Comparison of ENCODE assay signal across 30 mouse cellular contexts in the genomic region with DNA sequence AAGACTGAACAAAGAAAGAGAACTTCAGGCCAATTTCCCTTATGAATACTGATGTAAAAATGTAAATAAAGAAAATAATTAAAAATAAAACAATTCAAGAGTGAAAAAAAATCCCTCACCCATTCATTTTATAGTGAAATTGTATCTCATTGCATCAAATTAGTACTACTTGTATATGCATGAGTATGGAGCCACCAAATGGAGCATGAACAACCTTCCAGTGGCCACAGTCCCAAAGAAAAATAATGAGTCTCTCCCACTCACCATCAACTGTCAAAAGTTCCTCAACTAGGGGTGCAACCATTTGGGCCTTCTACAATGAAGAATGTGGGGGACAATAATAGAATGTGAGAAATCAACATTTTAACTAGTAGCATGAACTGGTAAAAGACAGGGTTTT. TPM values are rescaled to one million over a fixed set of nuclear protein-coding genes. Genes with fewer than 3 reads are reported as not detected.
"Had no signal": no experiment of that assay in that cellular context is flagged by ENCODE, and none has a peak within 500 bp of the region (broad histone marks: within the 10 kb centered on the region; RNA-seq: fewer than 3 reads in every experiment).

No protein-coding gene starts in this region.

- H3K27me3 ChIP-seq: heart, embryonic 13.5 days; heart, embryonic 15.5 days; hindbrain, embryonic 12.5 days; intestine, embryonic 15.5 days; limb, embryonic 12.5 days; liver, embryonic 13.5 days; liver, embryonic 15.5 days had no signal

- H3K36me3 ChIP-seq: heart, embryonic 13.5 days; heart, embryonic 15.5 days; hindbrain, embryonic 10.5 days; hindbrain, embryonic 12.5 days; intestine, embryonic 15.5 days; limb, embryonic 10.5 days; limb, embryonic 12.5 days; liver, embryonic 13.5 days; liver, embryonic 15.5 days had no signal

- H3K4me3 ChIP-seq: heart, adult 2 months; heart, embryonic 13.5 days; heart, embryonic 15.5 days; hindbrain, embryonic 10.5 days; hindbrain, embryonic 12.5 days; intestine, embryonic 15.5 days; layer of hippocampus, adult 2 months; left cerebral cortex, adult 2 months; limb, embryonic 10.5 days; limb, embryonic 12.5 days; liver, embryonic 13.5 days; liver, embryonic 15.5 days had no signal

- H3K27ac ChIP-seq: heart, adult 2 months; heart, embryonic 13.5 days; heart, embryonic 15.5 days; hindbrain, embryonic 10.5 days; hindbrain, embryonic 12.5 days; hindbrain, embryonic 14.5 days; intestine, embryonic 15.5 days; layer of hippocampus, adult 2 months; left cerebral cortex, adult 2 months; limb, embryonic 10.5 days; limb, embryonic 12.5 days; liver, embryonic 13.5 days; liver, embryonic 15.5 days had no signal

- ATAC-seq: hindbrain, embryonic 16.5 days; inflammation-experienced regulatory T-cells, adult 6 months; intestine, embryonic 15.5 days; intestine, postnatal 0 days; liver, postnatal 0 days had no signal

- H3K9me3 ChIP-seq: heart, embryonic 13.5 days; heart, embryonic 15.5 days; hindbrain, embryonic 10.5 days; hindbrain, embryonic 12.5 days; intestine, embryonic 15.5 days; limb, embryonic 10.5 days; limb, embryonic 12.5 days; liver, embryonic 13.5 days; liver, embryonic 15.5 days had no signal

- DNase-seq: gastrocnemius, postnatal 14 days; gastrocnemius, postnatal 36 days; heart, adult 11 months; heart, adult 2 months; heart, postnatal 14 days; heart, postnatal 4 days; kidney, adult 18-20 months; kidney, adult 8-10 months; kidney, postnatal 10 days; kidney, postnatal 25 days; kidney, postnatal 4 days; liver; liver, embryonic 13.5 days; liver, postnatal 0 days had no signal

- H3K4me1 ChIP-seq: heart, embryonic 13.5 days; heart, embryonic 15.5 days; hindbrain, embryonic 10.5 days; hindbrain, embryonic 12.5 days; intestine, embryonic 15.5 days; limb, embryonic 12.5 days; liver, embryonic 13.5 days; liver, embryonic 15.5 days had no signal

- H3K9ac ChIP-seq: heart, embryonic 13.5 days; heart, embryonic 15.5 days; hindbrain, embryonic 12.5 days; hindbrain, embryonic 14.5 days; intestine, embryonic 15.5 days; limb, embryonic 12.5 days; liver, embryonic 13.5 days; liver, embryonic 15.5 days; liver, postnatal 0 days had no signal

- H3K4me2 ChIP-seq: heart, embryonic 11.5 days; heart, embryonic 13.5 days; heart, embryonic 15.5 days; hindbrain, embryonic 12.5 days; hindbrain, embryonic 14.5 days; intestine, embryonic 15.5 days; limb, embryonic 12.5 days; liver, embryonic 11.5 days; liver, embryonic 13.5 days; liver, embryonic 15.5 days had no signal

RNA-seq across cellular contexts. Expression of a gene that starts 54.1 kb away (rescaled TPM):
- polyA plus RNA-seq: inflammation-experienced regulatory T-cells, adult 6 months had no signal
